ENCODE assay signal across 13 mouse cellular contexts in the genomic region with DNA sequence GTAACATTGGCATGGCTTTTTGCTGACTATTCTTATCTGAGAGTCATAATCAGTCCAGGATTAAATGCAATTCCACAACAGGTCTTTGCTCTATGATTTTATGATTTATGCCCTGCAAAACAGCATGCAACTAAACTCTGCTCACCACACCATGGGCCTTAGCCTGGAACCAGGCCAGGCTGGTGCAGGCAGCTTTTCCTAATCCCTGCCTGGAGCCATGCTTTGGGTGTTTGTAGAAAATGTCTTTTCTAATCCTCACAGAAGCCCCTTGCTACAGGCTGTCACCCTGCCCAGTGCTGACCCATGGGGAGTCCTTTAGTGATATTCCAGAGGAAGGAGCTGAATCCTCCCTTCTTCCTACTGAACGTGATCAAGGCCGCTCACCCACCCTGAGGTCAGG.
"Had no signal": no experiment of that assay in that cellular context is flagged by ENCODE, and none has a peak within 500 bp of the region (broad histone marks: within the 10 kb centered on the region; RNA-seq: fewer than 3 reads in every experiment).

No protein-coding gene starts in this region.

- DNase-seq: kidney, adult 2 months; kidney, postnatal 25 days; layer of hippocampus, adult 9-11 months; layer of hippocampus, postnatal 36 days; lung, adult 18-20 months; right cerebral cortex, postnatal 14 days; thymus, adult 2 months; thymus, postnatal 25 days had no signal

- H3K4me3 ChIP-seq: limb, embryonic 13.5 days; myocyte; neural tube, embryonic 12.5 days; stomach, embryonic 15.5 days had no signal

- H3K4me1 ChIP-seq: neural tube, embryonic 12.5 days; stomach, embryonic 15.5 days had no signal

- H3K27me3 ChIP-seq: limb, embryonic 13.5 days; neural tube, embryonic 12.5 days; stomach, embryonic 15.5 days had no signal

- H3K9ac ChIP-seq: limb, embryonic 13.5 days; liver, embryonic 14.5 days; neural tube, embryonic 12.5 days; stomach, embryonic 15.5 days had no signal

- H3K27ac ChIP-seq: limb, embryonic 13.5 days; liver, embryonic 14.5 days; neural tube, embryonic 12.5 days; stomach, embryonic 15.5 days had no signal

- H3K9me3 ChIP-seq: limb, embryonic 13.5 days; neural tube, embryonic 12.5 days; stomach, embryonic 15.5 days had no signal

- H3K36me3 ChIP-seq: limb, embryonic 13.5 days; neural tube, embryonic 12.5 days; stomach, embryonic 15.5 days had no signal

- H3K4me2 ChIP-seq: limb, embryonic 13.5 days; neural tube, embryonic 12.5 days; stomach, embryonic 15.5 days had no signal
